Mouse (Mus musculus) heart, embryonic 15.5 days (tissue): ENCODE measurements around the gene Themis2. TPM values are rescaled to one million over a fixed set of nuclear protein-coding genes. Genes with fewer than 3 reads are reported as not detected.
"Not testable (repeated sequence)": the region's sequence is repeated elsewhere in the genome, so short reads cannot be mapped to it uniquely, and the experiment has no call there.

Experiments
- ATAC-seq: fragments of 200-750 bp; cut with Nextera tagmentation; replicated peaks from 2 replicates; pipeline ENCODE4 v1.8.0; 2017; ENCODE audit warnings: low read depth, moderate TSS enrichment; ENCODE audit not compliant: insufficient number of reproducible peaks, insufficient read depth, low FRiP score
- H3K27ac ChIP-seq: fragments of 300-500 bp; sonication (generic); 2 replicates; pipeline ENCODE4 v1.5.1; 2015; ENCODE audit warnings: mild to moderate bottlenecking, inconsistent platforms
- H3K27me3 ChIP-seq: fragments of 300-500 bp; sonication (generic); 2 replicates; pipeline ENCODE4 v1.6.1; 2015; ENCODE audit warnings: inconsistent platforms
- H3K36me3 ChIP-seq: fragments of 300-500 bp; sonication (generic); 2 replicates; pipeline ENCODE4 v1.6.1; 2015; ENCODE audit warnings: mild to moderate bottlenecking, inconsistent platforms
- H3K4me1 ChIP-seq: fragments of 300-500 bp; sonication (generic); replicated peaks from 2 replicates; pipeline ENCODE4 v1.6.1; 2015; ENCODE audit warnings: inconsistent platforms
- H3K4me2 ChIP-seq: fragments of 300-500 bp; sonication (generic); 2 replicates; pipeline ENCODE4 v1.6.1; 2015; ENCODE audit warnings: inconsistent platforms, mild to moderate bottlenecking, moderate library complexity
- H3K4me3 ChIP-seq: fragments of 300-500 bp; sonication (generic); 2 replicates; pipeline ENCODE4 v1.5.1; 2015; ENCODE audit warnings: mild to moderate bottlenecking, inconsistent platforms
- H3K9ac ChIP-seq: fragments of 300-500 bp; sonication (generic); 2 replicates; pipeline ENCODE4 v1.6.1; 2015; ENCODE audit warnings: mild to moderate bottlenecking, inconsistent platforms
- H3K9me3 ChIP-seq: fragments of 300-500 bp; sonication (generic); replicated peaks from 2 replicates; pipeline ENCODE4 v1.6.1; 2016; ENCODE audit warnings: inconsistent platforms
- WGBS: fragments of 180-500 bp; shearing (Covaris S2); methylation state at CpG from one replicate; pipeline ENCODE4 v1.1.7; 2015; ENCODE audit warnings: mixed read lengths; 5-methylcytosine and 5-hydroxymethylcytosine counted together
- polyA plus RNA-seq: library from polyadenylated mRNA; unstranded; fragments of >200 nt; fragmentation: Nextera tagmentation; extraction: Ambion mirVana; gene quantifications from 2 replicates; pipeline ENCODE4 v1.2.1, GENCODE M21; 2015

Gene Themis2
- polyA plus RNA-seq, 1 experiment from 2014 or later: 0.94 TPM

- H3K4me3 ChIP-seq: no peak overlapping the region
- H3K36me3 ChIP-seq: no peaks in the 10 kb centered on the region
- H3K4me1 ChIP-seq: peaks cover 10% of the 10 kb centered on the region
- no peak for ATAC-seq
- WGBS: 89% methylated on average over 4 of the region's 4 CpGs
- no peaks in the 10 kb centered on the region for H3K9me3 ChIP-seq
- H3K4me2 ChIP-seq: no peak overlapping the region
- no peak overlapping the region for H3K27ac ChIP-seq
- H3K9ac ChIP-seq: no peak overlapping the region
- no peaks in the 10 kb centered on the region for H3K27me3 ChIP-seq
These were observed 47.4 kb downstream of the Themis2 start for GRCm38 (mm10) chr4:132748778-132749177.

GRCm38 (mm10) chr4:132747664-132748259 lies 48.4 kb downstream of the Themis2 start:
- no peak overlapping the region for H3K9ac ChIP-seq
- no peak; the same call in 1 of the 2 replicates for ATAC-seq
- H3K9me3 ChIP-seq: no peaks in the 10 kb centered on the region
- WGBS: 43% methylated on average over 9 of the region's 9 CpGs
- H3K27ac ChIP-seq: peak overlapping the region; percentile 50
- H3K4me2 ChIP-seq: peak overlapping the region; percentile 42
- H3K36me3 ChIP-seq: no peaks in the 10 kb centered on the region
- peaks cover 12% of the 10 kb centered on the region for H3K4me1 ChIP-seq
- H3K4me3 ChIP-seq: peak overlapping the region; percentile 20; the same call in 1 of the 2 replicates
- no peaks in the 10 kb centered on the region for H3K27me3 ChIP-seq

- H3K4me2 ChIP-seq: no peak overlapping the region
- peak overlapping the region; percentile 50 for H3K27ac ChIP-seq
- no peaks in the 10 kb centered on the region for H3K36me3 ChIP-seq
- no peak for ATAC-seq
- no peak overlapping the region for H3K9ac ChIP-seq
- 81% methylated on average over 9 of the region's 9 CpGs for WGBS
- no peaks in the 10 kb centered on the region for H3K9me3 ChIP-seq
- H3K4me3 ChIP-seq: no peak overlapping the region
- peaks cover 12% of the 10 kb centered on the region for H3K4me1 ChIP-seq
- H3K27me3 ChIP-seq: no peaks in the 10 kb centered on the region
These were observed 49.2 kb downstream of the Themis2 start for GRCm38 (mm10) chr4:132746911-132747517.

- Histone ChIP-seq H3K27ac (no peak overlapping the region), H3K9ac (no peak overlapping the region), H3K4me2 (no peak overlapping the region), H3K36me3 (no peaks in the 10 kb centered on the region), H3K4me3 (no peak overlapping the region), H3K9me3 (no peaks in the 10 kb centered on the region), H3K4me1 (peaks cover 12% of the 10 kb centered on the region), H3K27me3 (no peaks in the 10 kb centered on the region)
- 47% methylated on average over 11 of the region's 11 CpGs for WGBS
- no peak for ATAC-seq
These were observed 51.9 kb downstream of the Themis2 start for GRCm38 (mm10) chr4:132743992-132744911.

GRCm38 (mm10) chr4:132741491-132741890 lies 54.7 kb downstream of the Themis2 start:
- Histone ChIP-seq H3K4me2 (no peak overlapping the region), H3K36me3 (no peaks in the 10 kb centered on the region), H3K27ac (no peak overlapping the region), H3K9ac (no peak overlapping the region), H3K27me3 (no peaks in the 10 kb centered on the region), H3K9me3 (no peaks in the 10 kb centered on the region), H3K4me3 (no peak overlapping the region), H3K4me1 (peaks cover 12% of the 10 kb centered on the region)
- 84% methylated on average over 7 of the region's 7 CpGs for WGBS
- ATAC-seq: no peak

GRCm38 (mm10) chr4:132737154-132737553 lies 59.0 kb downstream of the Themis2 start:
- H3K4me1 ChIP-seq, H3K27me3 ChIP-seq, H3K4me2 ChIP-seq, H3K36me3 ChIP-seq, H3K9ac ChIP-seq, H3K9me3 ChIP-seq, ATAC-seq, H3K4me3 ChIP-seq, H3K27ac ChIP-seq: not testable (repeated sequence)
- WGBS: 87% methylated on average over 9 of the region's 9 CpGs

GRCm38 (mm10) chr4:132735894-132736293 lies 60.3 kb downstream of the Themis2 start:
- ATAC-seq: no peak
- no peak overlapping the region for H3K4me3 ChIP-seq

GRCm38 (mm10) chr4:132735389-132735788 lies 60.8 kb downstream of the Themis2 start:
- H3K27me3 ChIP-seq: no peaks in the 10 kb centered on the region
- no peaks in the 10 kb centered on the region for H3K9me3 ChIP-seq
- no peak overlapping the region for H3K27ac ChIP-seq
- H3K4me1 ChIP-seq: peaks cover 9% of the 10 kb centered on the region
- 67% methylated on average over 2 of the region's 2 CpGs for whole genome bisulfite sequencing
- no peak overlapping the region for H3K4me3 ChIP-seq
- H3K36me3 ChIP-seq: no peaks in the 10 kb centered on the region
- H3K4me2 ChIP-seq: no peak overlapping the region
- H3K9ac ChIP-seq: no peak overlapping the region
- no peak for ATAC-seq

More at GRCm38 (mm10) chr4:132735894-132736293, 60.3 kb downstream of the Themis2 start:
- Histone ChIP-seq H3K27ac (no peak overlapping the region), H3K4me1 (peaks cover 9% of the 10 kb centered on the region), H3K36me3 (no peaks in the 10 kb centered on the region), H3K27me3 (no peaks in the 10 kb centered on the region), H3K4me2 (no peak overlapping the region), H3K9ac (no peak overlapping the region), H3K9me3 (no peaks in the 10 kb centered on the region)
- 52% methylated on average over 3 of the region's 3 CpGs for WGBS

GRCm38 (mm10) chr4:132734766-132735165 lies 61.4 kb downstream of the Themis2 start:
- Histone ChIP-seq H3K36me3 (no peaks in the 10 kb centered on the region), H3K4me2 (no peak overlapping the region), H3K9ac (no peak overlapping the region), H3K4me1 (peaks cover 9% of the 10 kb centered on the region), H3K27me3 (no peaks in the 10 kb centered on the region), H3K9me3 (no peaks in the 10 kb centered on the region), H3K27ac (no peak overlapping the region), H3K4me3 (no peak overlapping the region)
- ATAC-seq: no peak
- 91% methylated on average over 2 of the region's 2 CpGs for WGBS

- ATAC-seq: no peak
- Histone ChIP-seq H3K9ac (no peak overlapping the region), H3K4me3 (no peak overlapping the region), H3K9me3 (no peaks in the 10 kb centered on the region), H3K36me3 (no peaks in the 10 kb centered on the region), H3K4me1 (peaks cover 9% of the 10 kb centered on the region), H3K4me2 (no peak overlapping the region), H3K27me3 (no peaks in the 10 kb centered on the region), H3K27ac (no peak overlapping the region)
- 90% methylated on average over 25 of the region's 25 CpGs for WGBS
These were observed 63.0 kb downstream of the Themis2 start for GRCm38 (mm10) chr4:132733071-132733770.

- Histone ChIP-seq H3K9ac (peak within 1 kb of the TSS; percentile 59), H3K4me3 (peak within 1 kb of the TSS; percentile 62), H3K9me3 (no peaks in the 10 kb centered on the region), H3K4me1 (peaks cover 9% of the 10 kb centered on the region), H3K36me3 (no peaks in the 10 kb centered on the region), H3K27me3 (no peaks in the 10 kb centered on the region), H3K4me2 (peak within 1 kb of the TSS; percentile 80), H3K27ac (no peak within 1 kb of the TSS)
- WGBS: 2% methylated on average over 31 of the region's 34 CpGs
- ATAC-seq: peak; percentile 97
These were observed 64.0 kb downstream of the Themis2 start, which contains the start of gene Xkr8 for GRCm38 (mm10) chr4:132732148-132732684. Gene Xkr8, minus strand, starts transcription at chr4:132732546.
